Mouse (Mus musculus): Measurements from ENCODE around the gene Olfr1215.
"Not testable (repeated sequence)": the region's sequence is repeated elsewhere in the genome, so short reads cannot be mapped to it uniquely, and the experiment has no call there.

Gene Olfr1215

DNA sequence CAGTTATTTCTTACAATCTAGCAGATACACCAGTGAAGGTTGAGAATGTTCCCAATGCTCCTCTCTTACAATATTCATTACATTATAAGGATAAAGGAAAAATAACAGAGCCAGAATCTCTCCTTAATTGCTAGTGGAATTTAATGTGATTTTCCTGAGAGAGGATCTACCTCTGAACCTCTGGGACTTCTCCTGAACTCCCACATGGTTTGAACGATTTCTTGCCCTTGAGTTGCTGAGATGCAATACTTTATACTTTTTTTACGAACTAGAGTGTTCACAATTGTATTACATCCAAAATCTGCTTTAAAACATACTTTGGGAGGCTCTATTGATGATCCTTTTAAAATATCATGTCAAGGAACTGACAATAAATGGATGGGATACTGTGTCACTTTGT, at the start of gene Olfr1215:
TSS of gene Olfr1215 (minus strand) at position 101 of the 400 bp plus-strand sequence.
- no peak for DNase-seq (ENCODE audit: low spot score)

DNA sequence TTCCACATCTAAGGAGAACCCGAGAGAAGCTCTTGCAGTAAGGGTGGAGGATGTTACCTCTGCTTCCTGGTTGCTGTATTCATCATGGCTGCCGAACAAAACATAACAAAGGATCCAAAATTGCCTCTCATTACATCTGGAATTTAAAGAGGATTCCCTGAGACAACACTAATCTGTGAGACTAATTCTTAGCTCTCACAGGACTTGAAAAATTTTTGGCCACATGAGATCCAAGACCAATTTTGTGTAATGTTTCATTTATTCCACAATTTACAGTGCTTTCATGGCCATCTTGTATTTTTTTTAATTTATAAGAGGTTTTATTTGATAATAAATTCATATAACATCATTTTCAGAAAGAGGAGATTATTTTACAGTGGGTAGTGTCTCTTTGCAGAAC, 25.2 kb upstream of the Olfr1215 start, which contains the start of gene Olfr1217:
TSS of gene Olfr1217 (minus strand) at position 101 of the 400 bp plus-strand sequence.
- no peak for DNase-seq (ENCODE audit: low spot score)

DNA sequence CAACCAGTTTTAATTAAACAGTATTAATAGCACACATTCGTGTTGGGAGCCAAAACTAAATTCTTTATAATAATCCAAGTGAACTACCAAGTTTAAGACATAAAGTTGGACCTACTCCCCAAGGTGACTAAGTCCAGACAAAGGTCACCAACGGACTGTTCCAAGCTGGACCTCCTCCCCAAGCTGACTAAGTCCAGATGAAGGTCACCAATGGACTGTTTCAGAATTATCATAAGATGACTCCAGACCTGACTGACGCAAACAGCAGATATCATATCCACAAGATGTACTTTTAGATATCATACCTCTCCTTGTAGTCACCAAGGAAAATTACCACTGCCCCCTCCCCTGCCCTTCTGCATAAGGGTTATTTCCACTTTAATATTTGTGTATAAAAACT, 14.7 kb upstream of the Olfr1215 start:
- not testable (repeated sequence) for DNase-seq (ENCODE audit: low spot score)

DNA sequence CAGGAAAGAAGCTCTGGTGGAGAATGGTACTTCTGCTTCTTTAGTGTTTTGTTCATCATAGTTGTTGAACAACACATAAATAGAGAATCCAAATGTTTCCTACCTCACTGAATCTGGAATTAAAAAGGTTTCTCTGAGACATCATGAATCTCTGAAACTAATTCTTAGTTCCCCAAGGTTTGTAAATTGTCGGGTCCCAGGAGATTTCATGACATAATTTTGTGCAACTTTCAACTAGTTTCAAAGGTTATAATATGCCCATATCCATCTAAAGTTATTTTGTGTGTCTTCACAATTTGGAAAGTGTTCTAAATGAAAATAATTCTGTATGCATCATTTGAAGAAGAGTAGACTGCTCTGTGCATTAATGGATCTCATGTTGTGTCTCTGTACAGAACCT, 11.5 kb upstream of the Olfr1215 start, which contains the start of gene Olfr1216:
TSS of gene Olfr1216 (minus strand) at position 101 of the 400 bp plus-strand sequence.
- DNase-seq (ENCODE audit: low spot score) = no peak

DNA sequence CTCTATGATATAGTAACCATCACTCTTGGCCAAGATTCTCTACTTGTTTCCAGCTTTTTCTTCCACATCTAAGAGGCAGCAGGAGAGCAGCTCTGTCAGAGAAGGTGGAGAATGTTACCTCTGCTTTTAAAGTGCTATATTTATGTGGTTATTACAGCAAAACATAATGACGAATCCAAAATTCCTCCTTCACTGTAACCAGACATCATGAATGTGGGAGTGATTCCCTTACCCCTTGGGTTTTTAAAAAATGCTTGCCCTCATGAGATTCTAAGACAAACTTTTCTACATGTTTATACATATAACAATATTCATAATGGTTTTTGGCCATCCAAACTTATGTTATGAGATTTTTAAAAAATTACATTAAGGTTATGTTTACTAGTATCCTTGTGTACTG, 14.2 kb downstream of the Olfr1215 start, which contains the start of gene Olfr1214:
TSS of gene Olfr1214 (minus strand) at position 101 of the 400 bp plus-strand sequence.
- DNase-seq (ENCODE audit: low spot score) = no peak

DNA sequence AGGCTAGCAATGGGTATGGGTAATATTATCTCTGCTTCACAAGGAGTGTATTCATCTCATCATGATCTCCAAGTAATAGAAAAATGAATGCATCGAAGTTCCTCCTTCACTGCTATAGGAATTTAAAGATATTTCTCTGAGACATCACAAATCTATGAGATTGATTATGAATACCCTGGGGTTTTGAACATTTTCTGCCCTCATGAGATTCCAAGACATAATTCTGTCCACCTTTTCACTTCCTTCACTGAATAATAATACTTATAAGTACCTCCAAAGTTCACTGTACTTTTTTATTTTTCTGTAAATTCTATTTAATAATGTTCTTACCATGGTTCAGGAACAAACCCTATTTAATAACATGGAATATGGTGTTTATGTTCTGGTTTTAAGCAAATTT, 26.6 kb downstream of the Olfr1215 start, which contains the start of gene Gm13762:
TSS of gene Gm13762 (minus strand) at position 101 of the 400 bp plus-strand sequence.
- DNase-seq (ENCODE audit: low spot score) = no peak

DNA sequence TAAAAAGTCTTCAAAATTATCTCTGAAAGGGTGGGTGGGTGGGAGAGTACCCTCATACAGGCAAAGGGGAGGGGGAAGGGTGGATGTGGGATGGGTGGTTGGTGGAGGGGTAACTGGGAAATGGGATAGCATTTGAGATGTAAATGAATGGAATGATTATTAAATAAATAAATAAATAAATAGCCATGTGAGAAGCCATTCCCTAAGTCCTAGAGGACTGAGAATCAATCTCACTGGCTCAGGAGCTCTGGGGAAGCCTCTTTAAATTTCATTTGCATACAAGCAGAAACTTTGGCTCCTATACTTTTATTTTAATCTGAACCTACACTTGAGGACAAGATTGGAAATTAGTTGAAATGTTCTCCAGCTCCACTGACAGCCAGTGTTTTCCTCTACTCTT, 53.1 kb downstream of the Olfr1215 start, which contains the start of gene Olfr1212:
TSS of gene Olfr1212 (plus strand) at position 301 of the 400 bp plus-strand sequence.
- DNase-seq (ENCODE audit: low spot score) = no peak
